Mouse (Mus musculus): ENCODE data around the gene Itpr1. TPM values are rescaled to one million over a fixed set of nuclear protein-coding genes. Genes with fewer than 3 reads are reported as not detected.

Itpr1 gene
- polyA plus RNA-seq, 1 experiment = 4.7 TPM

DNA sequence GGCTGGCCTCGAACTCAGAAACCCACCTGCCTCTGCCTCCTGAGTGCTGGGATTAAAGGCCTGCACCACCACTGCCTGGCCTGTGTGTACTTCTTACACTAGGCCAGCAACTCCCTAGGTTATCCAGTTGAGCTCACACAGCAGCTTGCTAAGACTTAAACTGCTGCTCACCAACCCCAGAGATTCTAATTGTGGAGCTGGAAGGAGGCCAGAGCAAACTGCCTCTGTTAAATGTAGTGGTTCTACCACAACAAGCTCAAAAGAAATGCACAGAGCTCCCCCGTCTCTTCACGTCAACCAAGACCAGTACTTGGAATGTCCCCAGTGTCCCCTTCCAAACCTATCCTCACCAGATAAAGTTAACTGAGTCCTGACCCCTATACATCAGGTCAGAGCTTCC lies 38.7 kb upstream of the Itpr1 start:
- Histone ChIP-seq H3K4me1 (ENCODE audit: control insufficient read depth, insufficient read depth, insufficient read length, low read length) (no peaks in the 10 kb centered on the region), H3K27ac (ENCODE audit: insufficient read depth, low read depth, low read length) (no peak overlapping the region), H3K4me3 (ENCODE audit: low read depth, low read length) (no peak overlapping the region), H3K27me3 (ENCODE audit: control insufficient read depth, insufficient read depth, low read length) (no peaks in the 10 kb centered on the region), H3K36me3 (ENCODE audit: control insufficient read depth, insufficient read depth, low read length) (peaks cover 24% of the 10 kb centered on the region)
- 98% methylated on average over 3 of the region's 3 CpGs for WGBS
- TF ChIP-seq POLR2A (IDR thresholded peaks at IDR 0.05; ENCODE audit: low read depth, low read length) = no peak
- TF ChIP-seq CTCF (IDR thresholded peaks at IDR 0.05; ENCODE audit: extremely low read depth, insufficient read length, insufficient replicate concordance, low read depth, low read length) = no peak

DNA sequence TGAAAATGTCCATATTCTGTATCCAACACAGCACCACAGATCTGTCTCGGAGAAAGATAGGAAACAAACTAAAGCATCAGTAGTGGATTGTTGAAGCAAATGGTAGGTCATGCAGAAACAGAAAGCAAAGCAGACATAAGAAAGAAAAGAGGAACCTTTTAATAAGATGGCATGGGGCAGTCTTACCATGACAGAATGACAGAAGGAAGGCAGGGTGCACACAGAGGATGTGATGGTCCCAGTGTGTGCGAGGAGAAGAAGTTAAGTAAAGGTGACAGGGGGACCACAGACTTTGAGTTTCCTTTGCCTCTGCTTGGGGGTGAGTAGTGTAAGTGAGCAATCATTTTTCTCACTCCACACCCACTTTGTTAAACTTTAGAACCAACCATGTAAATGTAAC lies 33.8 kb upstream of the Itpr1 start:
- H3K27ac ChIP-seq (ENCODE audit: insufficient read depth, low read depth, low read length) = no peak overlapping the region

DNA sequence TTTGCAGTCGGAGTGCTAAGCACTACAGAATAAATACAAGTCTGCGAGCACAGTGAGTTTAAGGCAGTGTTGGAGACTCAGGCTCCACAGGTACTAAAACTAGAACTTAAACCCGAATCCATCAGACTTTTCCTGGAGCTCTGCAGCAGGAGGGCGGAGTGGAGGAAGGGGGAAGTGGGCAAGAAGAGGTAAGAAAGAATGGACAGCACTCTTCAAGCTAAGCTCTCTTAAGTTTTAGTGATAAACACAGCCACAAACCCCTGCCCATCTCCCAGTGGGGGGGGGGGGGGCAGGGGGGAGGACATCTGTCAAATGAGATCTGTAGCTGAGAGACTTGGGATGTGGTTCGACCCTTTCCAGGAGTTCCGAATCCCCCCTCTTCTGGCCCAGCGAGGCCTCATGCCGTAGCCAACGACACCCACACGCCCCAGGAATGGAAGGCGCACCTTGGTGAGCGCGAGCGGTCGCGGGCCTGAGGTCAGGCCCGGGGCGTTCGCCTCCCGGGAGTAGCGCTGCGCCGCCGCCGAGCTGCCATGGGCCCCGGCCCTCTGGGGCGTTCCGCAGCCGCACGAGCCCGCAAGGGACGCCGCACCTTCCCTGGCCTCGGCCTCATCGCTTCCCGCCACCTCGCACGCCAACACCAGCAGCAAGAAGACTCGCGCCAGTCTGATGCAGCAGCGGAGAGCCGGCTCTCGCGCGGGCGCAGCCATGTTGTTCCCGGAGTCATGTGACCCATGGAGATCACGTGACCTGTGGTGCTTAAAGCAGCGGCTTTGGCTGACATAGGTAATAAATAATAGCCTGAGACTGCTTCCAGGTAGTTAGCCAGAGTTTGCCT lies 27.8 kb upstream of the Itpr1 start, which contains the start of gene Sumf1:
Gene Sumf1 (minus strand): TSS at position 736 of the 838 bp plus-strand sequence.
- H3K4me3 ChIP-seq (ENCODE audit: low read depth, low read length) = peak within 1 kb of the TSS; percentile 77

More for the DNA sequence above, 33.8 kb upstream of the Itpr1 start:
- Histone ChIP-seq H3K4me3 (ENCODE audit: low read depth, low read length) (no peak overlapping the region), H3K27me3 (ENCODE audit: control insufficient read depth, insufficient read depth, low read length) (no peaks in the 10 kb centered on the region), H3K4me1 (ENCODE audit: control insufficient read depth, insufficient read depth, insufficient read length, low read length) (no peaks in the 10 kb centered on the region), H3K36me3 (ENCODE audit: control insufficient read depth, insufficient read depth, low read length) (peaks cover 11% of the 10 kb centered on the region; the same call in 1 of the 2 replicates)
- 90% methylated on average over 2 of the region's 2 CpGs for WGBS
- TF ChIP-seq CTCF (IDR thresholded peaks at IDR 0.05; ENCODE audit: extremely low read depth, insufficient read length, insufficient replicate concordance, low read depth, low read length) (no peak), POLR2A (IDR thresholded peaks at IDR 0.05; ENCODE audit: low read depth, low read length) (no peak)

DNA sequence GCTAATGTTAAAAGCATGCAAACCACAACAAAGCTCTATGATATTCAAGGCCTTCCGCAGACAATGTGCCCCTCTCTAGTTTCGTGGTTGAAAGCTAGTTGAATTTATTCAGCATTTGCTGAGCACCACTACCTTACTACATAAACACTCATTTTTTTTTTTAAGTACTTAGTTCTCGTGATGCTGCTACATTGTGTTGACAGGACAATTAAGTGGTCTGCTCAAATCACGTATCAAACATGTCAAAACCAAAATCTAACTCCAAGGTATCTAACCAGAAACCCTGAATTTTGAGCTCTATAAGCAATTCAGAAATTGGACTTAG lies 27.2 kb upstream of the Itpr1 start:
- no peak for TF ChIP-seq POLR2A (IDR thresholded peaks at IDR 0.05; ENCODE audit: low read depth, low read length)
- TF ChIP-seq CTCF (IDR thresholded peaks at IDR 0.05; ENCODE audit: extremely low read depth, insufficient read length, insufficient replicate concordance, low read depth, low read length) = no peak
- H3K27me3 ChIP-seq (ENCODE audit: control insufficient read depth, insufficient read depth, low read length) = 0 out of 2 replicates have a peak, but pooled peaks cover 3% of the 10 kb centered on the region
- H3K4me1 ChIP-seq (ENCODE audit: control insufficient read depth, insufficient read depth, insufficient read length, low read length) = no peaks in the 10 kb centered on the region; the same call in 1 of the 2 replicates
- WGBS = 15% methylated on average over 4 of the region's 4 CpGs
- no peaks in the 10 kb centered on the region for H3K36me3 ChIP-seq (ENCODE audit: control insufficient read depth, insufficient read depth, low read length)
- no peak overlapping the region; the same call in 1 of the 2 replicates for H3K4me3 ChIP-seq (ENCODE audit: low read depth, low read length)
- H3K27ac ChIP-seq (ENCODE audit: insufficient read depth, low read depth, low read length) = no peak overlapping the region

More for the DNA sequence above, 27.8 kb upstream of the Itpr1 start, which contains the start of gene Sumf1:
- H3K27ac ChIP-seq (ENCODE audit: insufficient read depth, low read depth, low read length) = no peak within 1 kb of the TSS
- H3K36me3 ChIP-seq (ENCODE audit: control insufficient read depth, insufficient read depth, low read length) = no peaks in the 10 kb centered on the region
- TF ChIP-seq POLR2A (IDR thresholded peaks at IDR 0.05; ENCODE audit: low read depth, low read length) (peak; percentile 19; the same call in 1 of the 2 replicates), CTCF (IDR thresholded peaks at IDR 0.05; ENCODE audit: extremely low read depth, insufficient read length, insufficient replicate concordance, low read depth, low read length) (no peak)
- 0 out of 2 replicates have a peak, but pooled peaks cover under 1% of the 10 kb centered on the region for H3K27me3 ChIP-seq (ENCODE audit: control insufficient read depth, insufficient read depth, low read length)
- no peaks in the 10 kb centered on the region; the same call in 1 of the 2 replicates for H3K4me1 ChIP-seq (ENCODE audit: control insufficient read depth, insufficient read depth, insufficient read length, low read length)
- 4% methylated on average over 49 of the region's 49 CpGs for WGBS

DNA sequence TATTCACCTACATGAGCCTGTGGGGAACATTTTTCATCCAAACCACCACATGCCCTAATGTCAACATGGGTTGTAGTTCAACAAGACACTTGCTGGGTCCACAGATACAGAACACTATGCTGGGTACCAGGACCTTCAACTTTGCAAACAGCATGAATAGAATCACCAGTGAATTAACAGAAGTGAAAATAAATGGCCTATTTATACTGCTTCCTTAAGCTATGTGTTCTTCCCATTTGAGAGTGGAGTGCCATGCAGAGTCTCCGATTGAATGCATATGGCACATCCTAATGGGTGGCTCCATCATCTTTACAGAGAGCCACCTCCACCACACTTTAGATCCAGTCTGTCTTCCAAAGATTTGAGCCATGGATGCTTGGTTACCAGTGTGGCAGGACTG lies 22.2 kb upstream of the Itpr1 start:
- Histone ChIP-seq H3K36me3 (ENCODE audit: control insufficient read depth, insufficient read depth, low read length) (no peaks in the 10 kb centered on the region), H3K27me3 (ENCODE audit: control insufficient read depth, insufficient read depth, low read length) (0 out of 2 replicates have a peak, but pooled peaks cover 3% of the 10 kb centered on the region), H3K4me1 (ENCODE audit: control insufficient read depth, insufficient read depth, insufficient read length, low read length) (no peaks in the 10 kb centered on the region), H3K4me3 (ENCODE audit: low read depth, low read length) (no peak overlapping the region), H3K27ac (ENCODE audit: insufficient read depth, low read depth, low read length) (no peak overlapping the region)
- WGBS = 91% methylated on average over 1 of the region's 1 CpGs
- no peak for TF ChIP-seq POLR2A (IDR thresholded peaks at IDR 0.05; ENCODE audit: low read depth, low read length)

DNA sequence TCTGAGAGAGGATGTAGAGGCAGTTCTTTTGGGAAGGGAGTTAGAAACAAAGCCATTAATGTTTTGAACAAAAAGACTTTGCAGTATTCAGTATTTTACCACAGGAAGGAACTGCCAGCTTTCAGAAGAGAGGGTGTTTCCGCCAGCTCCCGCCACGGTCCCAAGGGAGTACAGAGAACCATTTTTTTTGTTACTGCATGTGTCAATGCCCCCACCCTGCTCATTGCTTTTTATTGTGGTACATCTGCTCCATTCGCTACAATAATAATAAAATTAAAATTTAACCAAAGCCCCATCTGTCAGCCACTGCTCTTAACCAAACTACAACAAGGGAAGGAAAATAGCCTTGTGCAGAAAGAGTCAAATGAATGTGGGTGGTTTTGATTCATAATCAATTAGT lies 20.3 kb upstream of the Itpr1 start:
- Histone ChIP-seq H3K27ac (ENCODE audit: insufficient read depth, low read depth, low read length) (no peak overlapping the region), H3K4me3 (ENCODE audit: low read depth, low read length) (no peak overlapping the region), H3K4me1 (ENCODE audit: control insufficient read depth, insufficient read depth, insufficient read length, low read length) (no peaks in the 10 kb centered on the region), H3K27me3 (ENCODE audit: control insufficient read depth, insufficient read depth, low read length) (0 out of 2 replicates have a peak, but pooled peaks cover 3% of the 10 kb centered on the region), H3K36me3 (ENCODE audit: control insufficient read depth, insufficient read depth, low read length) (no peaks in the 10 kb centered on the region)
- TF ChIP-seq POLR2A (IDR thresholded peaks at IDR 0.05; ENCODE audit: low read depth, low read length) = no peak
- TF ChIP-seq CTCF (IDR thresholded peaks at IDR 0.05; ENCODE audit: extremely low read depth, insufficient read length, insufficient replicate concordance, low read depth, low read length) = no peak
- 54% methylated on average over 4 of the region's 4 CpGs for WGBS

DNA sequence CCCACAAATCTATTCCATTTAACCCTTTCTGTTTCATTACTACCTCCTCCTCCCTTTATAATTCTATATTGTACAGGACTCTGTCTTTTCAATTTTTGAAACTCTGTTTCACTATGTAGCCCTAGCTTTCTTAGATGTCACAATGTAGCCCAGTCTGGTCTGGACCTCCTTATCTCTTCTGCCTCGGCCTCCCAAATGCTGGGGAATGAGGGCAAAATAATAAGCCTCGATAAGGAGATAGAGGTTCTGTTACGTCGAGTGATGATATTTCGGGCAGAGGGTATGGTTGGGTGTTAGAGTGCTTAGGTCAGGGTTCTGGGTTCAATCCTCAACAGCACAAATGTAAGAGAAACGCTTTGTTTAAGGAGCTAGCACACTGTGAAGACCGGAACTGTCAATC lies 16.2 kb upstream of the Itpr1 start:
- WGBS = 78% methylated on average over 7 of the region's 7 CpGs
- Histone ChIP-seq H3K4me1 (ENCODE audit: control insufficient read depth, insufficient read depth, insufficient read length, low read length) (no peaks in the 10 kb centered on the region), H3K27ac (ENCODE audit: insufficient read depth, low read depth, low read length) (peak overlapping the region; percentile 35), H3K27me3 (ENCODE audit: control insufficient read depth, insufficient read depth, low read length) (no peaks in the 10 kb centered on the region), H3K36me3 (ENCODE audit: control insufficient read depth, insufficient read depth, low read length) (no peaks in the 10 kb centered on the region), H3K4me3 (ENCODE audit: low read depth, low read length) (no peak overlapping the region)
- no peak for TF ChIP-seq POLR2A (IDR thresholded peaks at IDR 0.05; ENCODE audit: low read depth, low read length)
- no peak for TF ChIP-seq CTCF (IDR thresholded peaks at IDR 0.05; ENCODE audit: extremely low read depth, insufficient read length, insufficient replicate concordance, low read depth, low read length)
